Mouse (Mus musculus): ENCODE data around the gene Marveld2.

The Marveld2 gene

GRCm38 (mm10) chr13:100616181-100617087 is at the start of gene Marveld2:
Gene Marveld2, minus strand, starts transcription at chr13:100616971.
- peak; percentile 13 to 16 for DNase-seq (ENCODE audit: low spot score in 2 of 2)

GRCm38 (mm10) chr13:100659864-100660456 is 43.2 kb upstream of the Marveld2 start:
- peak in 1 of 2 experiments; percentile 26 for DNase-seq (ENCODE audit: low spot score in 2 of 2)

GRCm38 (mm10) chr13:100658091-100658490 is 41.3 kb upstream of the Marveld2 start:
- no peak for DNase-seq (ENCODE audit: low spot score in 2 of 2)

DNA sequence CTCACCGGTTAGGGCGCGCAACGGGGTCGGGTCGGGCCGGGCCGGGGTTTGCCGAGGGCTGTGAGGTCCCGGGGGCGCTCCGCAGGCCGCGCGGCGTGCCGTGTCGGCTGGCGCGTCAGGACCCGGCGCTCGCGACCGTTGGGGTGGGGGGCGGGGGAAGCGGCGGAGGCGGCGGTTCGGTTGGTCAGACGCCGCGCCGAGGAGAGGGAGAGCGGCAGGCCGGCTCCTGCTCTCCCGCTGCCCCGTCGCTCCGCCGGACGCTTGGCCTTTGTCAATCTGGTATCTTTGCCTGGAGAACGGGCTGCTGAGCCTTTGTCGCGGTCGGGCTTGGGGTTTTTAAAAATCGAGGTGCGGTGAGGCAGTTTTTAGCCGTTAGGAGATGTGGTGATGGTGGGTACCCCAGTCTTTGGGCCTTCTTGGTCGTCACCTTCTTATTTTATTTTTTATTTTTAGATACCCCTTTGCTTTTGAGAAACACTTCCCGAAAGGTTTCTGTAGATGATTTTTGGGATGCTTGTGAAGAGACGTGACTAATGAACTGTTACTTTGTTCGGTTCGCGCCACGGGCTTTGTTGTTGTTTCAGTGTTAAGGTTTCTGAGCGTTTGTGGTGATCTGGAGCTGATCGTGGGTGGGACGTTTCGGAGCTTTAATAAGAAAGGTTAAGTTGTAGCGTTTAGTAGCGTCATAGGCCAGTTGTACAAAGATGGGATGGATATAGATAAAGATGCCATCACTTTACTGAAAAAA is 34.8 kb upstream of the Marveld2 start, which contains the start of gene Taf9:
Gene Taf9 (plus strand): TSS at position 141 of the 748 bp plus-strand sequence.
- DNase-seq (ENCODE audit: low spot score in 2 of 2), result no peak

DNA sequence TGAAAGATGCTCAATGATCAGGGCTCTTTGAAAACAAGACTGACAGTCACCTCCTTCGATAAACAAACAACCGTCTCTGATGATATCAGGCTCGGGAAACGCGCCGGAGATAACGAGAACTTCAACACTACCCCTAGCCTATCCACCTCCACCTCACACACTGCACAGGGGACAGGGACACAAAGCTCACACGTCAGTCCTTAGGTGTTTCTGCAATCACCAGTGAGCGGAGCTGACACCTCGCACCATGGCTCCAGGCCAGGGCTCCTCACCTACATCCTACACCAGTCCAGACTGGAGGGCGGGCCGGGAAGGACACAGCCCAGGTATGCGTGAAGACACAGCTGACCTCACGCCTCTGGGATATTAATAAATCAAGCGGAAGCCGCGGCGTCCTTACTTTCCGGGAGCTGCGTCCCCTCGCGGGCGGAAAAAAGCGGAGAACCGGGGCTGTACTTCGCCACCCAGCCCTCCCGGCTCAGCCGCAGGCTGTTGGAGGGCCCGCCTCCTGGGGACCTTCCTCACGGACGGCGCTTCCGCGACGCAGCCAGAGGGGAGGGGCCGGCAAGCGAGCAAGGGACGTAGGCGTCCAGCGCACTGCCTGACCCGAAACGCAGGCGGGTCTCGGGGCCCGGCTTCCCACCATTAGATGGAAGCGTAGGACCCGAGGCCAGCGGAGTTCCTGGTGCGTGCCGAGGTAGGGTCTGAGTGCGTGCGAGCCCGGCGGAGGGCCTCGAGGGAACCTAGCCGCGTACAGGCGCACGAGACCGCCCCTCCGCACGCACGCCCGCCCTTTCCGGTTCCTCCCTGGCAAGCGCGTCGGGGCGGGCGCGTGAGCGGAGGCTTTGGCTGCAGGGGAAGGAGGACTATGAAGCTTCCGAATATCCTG is 34.0 kb upstream of the Marveld2 start, which contains the start of the genes Ak6 and Rad17:
Gene Ak6 (plus strand): TSS at position 430 of the 889 bp plus-strand sequence.
Gene Rad17 (minus strand): TSS at position 502 of the 889 bp plus-strand sequence.
- DNase-seq (ENCODE audit: low spot score in 2 of 2), result peak; percentile 93 to 94

GRCm38 (mm10) chr13:100648223-100648622 is 31.5 kb upstream of the Marveld2 start:
- no peak for DNase-seq (ENCODE audit: low spot score in 2 of 2)

- DNase-seq (ENCODE audit: low spot score in 2 of 2), result no peak
Observed at GRCm38 (mm10) chr13:100642471-100643209, 25.9 kb upstream of the Marveld2 start.

DNA sequence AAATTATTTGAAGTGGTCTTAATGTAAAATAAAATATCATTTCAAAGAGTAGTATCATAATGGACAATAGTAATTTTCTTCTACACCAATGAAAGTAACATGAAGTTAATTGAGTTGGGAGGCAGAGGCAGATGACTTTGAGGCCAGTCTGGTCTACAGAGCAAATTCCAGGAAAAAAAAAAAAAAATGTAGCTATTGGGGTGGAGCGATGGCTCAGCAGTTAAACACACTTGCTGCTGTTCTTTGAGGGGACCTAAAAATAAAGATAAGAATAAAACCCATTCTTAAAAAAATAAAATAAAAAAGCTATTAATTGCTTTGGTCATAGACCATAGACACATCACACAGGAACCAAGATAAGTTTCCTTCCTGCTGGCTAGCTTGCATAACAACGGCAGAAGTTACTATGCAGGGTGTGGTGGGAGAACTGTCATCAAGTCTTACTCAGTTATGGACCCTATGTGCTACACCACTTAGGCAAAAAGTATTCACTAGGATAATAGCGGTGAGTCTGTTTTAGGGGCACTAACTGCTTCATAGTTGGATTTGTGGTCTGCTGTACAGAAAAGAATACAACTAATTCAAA is 17.4 kb upstream of the Marveld2 start:
- DNase-seq (ENCODE audit: low spot score in 2 of 2), result no peak

GRCm38 (mm10) chr13:100622241-100622640 is 5.5 kb upstream of the Marveld2 start:
- no peak for DNase-seq (ENCODE audit: low spot score in 2 of 2)

GRCm38 (mm10) chr13:100617583-100617982 is 812 bp upstream of the Marveld2 start:
- DNase-seq (ENCODE audit: low spot score in 2 of 2), result no peak

DNA sequence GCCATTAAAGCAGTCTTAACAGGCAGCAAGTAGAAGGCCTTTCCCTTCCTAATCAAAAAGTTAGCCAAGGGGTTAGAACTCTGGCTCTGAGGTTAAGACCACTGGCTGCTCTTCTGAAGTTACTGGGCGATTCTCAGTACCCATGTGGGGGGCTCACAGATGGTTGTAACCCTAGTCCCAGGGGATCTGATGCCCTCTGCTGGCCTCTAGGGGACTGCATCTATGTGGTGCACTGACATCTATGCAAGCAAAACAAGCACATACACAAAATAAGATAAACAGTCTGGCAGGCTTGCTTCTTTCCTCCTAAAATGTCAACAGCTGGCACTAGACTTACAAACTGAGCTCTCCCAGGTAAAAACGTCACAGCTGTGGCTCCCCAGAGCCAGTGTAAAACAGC is 3.9 kb downstream of the Marveld2 start:
- DNase-seq (ENCODE audit: low spot score in 2 of 2), result no peak

DNA sequence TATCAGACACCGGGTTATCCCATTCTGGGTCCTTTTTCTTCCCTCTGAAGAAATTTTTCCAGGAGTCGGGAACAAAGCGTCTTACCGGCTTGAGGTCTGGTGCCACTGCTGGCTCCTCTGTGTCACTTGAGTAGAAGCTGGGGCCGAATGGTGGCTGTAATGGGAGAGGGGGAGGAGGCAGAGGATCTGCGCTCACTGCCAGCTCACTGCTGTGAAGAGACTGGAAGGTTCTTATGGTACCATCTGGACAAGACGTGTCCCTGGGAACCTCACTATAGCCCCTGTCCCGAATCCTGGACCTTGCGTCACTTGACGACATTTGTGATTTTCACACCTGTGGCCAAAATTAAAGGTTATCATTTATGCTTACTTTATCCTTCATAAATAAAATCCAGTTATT is 4.5 kb downstream of the Marveld2 start:
- DNase-seq (ENCODE audit: low spot score in 2 of 2), result no peak

- DNase-seq (ENCODE audit: low spot score in 2 of 2), result no peak
Observed at GRCm38 (mm10) chr13:100611266-100611665, 5.5 kb downstream of the Marveld2 start.

GRCm38 (mm10) chr13:100607756-100608155 is 9.0 kb downstream of the Marveld2 start:
- no peak for DNase-seq (ENCODE audit: low spot score in 2 of 2)

- DNase-seq (ENCODE audit: low spot score in 2 of 2), result no peak
Observed at GRCm38 (mm10) chr13:100605845-100606244, 10.9 kb downstream of the Marveld2 start.

DNA sequence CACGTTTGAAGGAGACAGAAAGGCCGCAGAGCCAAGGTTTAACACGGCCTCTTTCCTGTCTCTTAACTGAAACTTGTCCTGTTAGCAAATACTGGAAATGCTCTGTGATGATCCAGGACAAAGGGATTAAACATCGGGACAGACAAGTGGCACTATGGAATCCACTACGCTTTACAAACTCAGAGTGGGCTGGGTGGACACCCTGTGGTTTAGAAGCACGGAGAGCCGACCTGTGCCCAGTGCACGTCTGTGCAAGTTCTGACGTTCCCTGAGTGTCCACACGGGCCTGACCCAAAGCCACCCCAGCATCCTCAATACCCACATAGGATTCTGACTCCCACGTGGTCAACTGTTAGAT is 13.1 kb downstream of the Marveld2 start:
- no peak for DNase-seq (ENCODE audit: low spot score in 2 of 2)

GRCm38 (mm10) chr13:100603031-100603737 is 13.6 kb downstream of the Marveld2 start:
- DNase-seq (ENCODE audit: low spot score in 2 of 2), result no peak

DNA sequence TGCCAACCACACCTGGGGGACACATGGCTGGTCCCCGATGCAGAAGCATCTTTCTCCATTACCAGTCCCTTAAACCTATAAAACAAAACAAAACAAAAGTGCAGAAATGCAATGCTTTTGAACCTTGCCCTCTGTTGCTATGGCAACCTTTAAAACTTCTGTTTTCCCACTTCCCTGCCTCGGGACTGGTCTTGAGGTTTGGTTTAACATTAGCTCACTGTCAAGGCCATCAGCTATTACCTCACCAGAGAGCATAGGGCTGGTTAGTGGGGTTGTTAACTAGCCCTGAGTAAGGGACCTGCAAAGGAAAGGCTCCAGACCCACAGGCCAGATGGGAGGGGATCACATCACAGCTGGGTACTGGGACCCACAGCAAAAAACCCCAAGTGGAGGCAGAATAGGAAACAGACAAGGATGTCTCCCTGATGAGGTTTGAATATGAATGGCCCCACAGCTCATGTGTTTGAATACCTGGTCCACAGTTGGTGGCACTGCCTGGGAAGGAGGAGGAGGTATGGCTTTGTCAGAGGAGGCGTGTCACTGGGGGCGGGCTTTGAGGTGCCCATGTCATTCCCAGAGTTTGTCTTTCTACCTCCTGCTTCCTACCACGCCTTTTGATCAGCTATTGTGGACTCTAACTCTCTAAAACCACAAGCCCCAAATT is 14.4 kb downstream of the Marveld2 start:
- no peak for DNase-seq (ENCODE audit: low spot score in 2 of 2)

- DNase-seq (ENCODE audit: low spot score in 2 of 2), result no peak
Observed at GRCm38 (mm10) chr13:100601034-100601433, 15.7 kb downstream of the Marveld2 start.

Measured in heart, adult 9 months (tissue).